Mouse (Mus musculus): ENCODE measurements around the gene Osbpl10.

- no peak for TF ChIP-seq CTCF (IDR thresholded peaks at IDR 0.05; ENCODE audit: insufficient read depth, low read depth, low read length)
- no peak for TF ChIP-seq POLR2A (IDR thresholded peaks at IDR 0.05; ENCODE audit: insufficient read depth, low read depth, low read length)
These were observed 258.0 kb downstream of the Osbpl10 start for GRCm38 (mm10) chr9:115236352-115236841.
